ENCODE assay signal across 22 mouse cellular contexts in genomic region chr4:145215396-145215795, GRCm38 (mm10). TPM values are rescaled to one million over a fixed set of nuclear protein-coding genes. Genes with fewer than 3 reads are reported as not detected.
DNase-seq lines count a peak whose midpoint lies in the region; ATAC-seq lines count a peak whose summit lies in the region.
"Had no signal": no experiment of that assay in that cellular context is flagged by ENCODE, and none has a peak within 500 bp of the region (broad histone marks: within the 10 kb centered on the region; RNA-seq: fewer than 3 reads in every experiment).

No protein-coding gene starts in this region.

- no peak overlapping the region for H3K27ac ChIP-seq in kidney, embryonic 15.5 days
- H3K27ac ChIP-seq in midbrain, embryonic 15.5 days, result no peak overlapping the region
- H3K27ac ChIP-seq in midbrain, embryonic 10.5 days (replicated peaks), result no peak overlapping the region
- H3K27ac ChIP-seq: embryonic facial prominence, embryonic 15.5 days; forebrain, embryonic 15.5 days; heart, embryonic 15.5 days; left cerebral cortex, adult 2 months; midbrain, embryonic 12.5 days; neural tube, embryonic 13.5 days had no signal

- no peak overlapping the region for H3K9ac ChIP-seq in kidney, embryonic 15.5 days
- H3K9ac ChIP-seq in midbrain, embryonic 15.5 days, result no peak overlapping the region
- H3K9ac ChIP-seq: embryonic facial prominence, embryonic 15.5 days; forebrain, embryonic 15.5 days; heart, embryonic 15.5 days; hindbrain, embryonic 13.5 days; limb, embryonic 15.5 days; midbrain, embryonic 12.5 days; neural tube, embryonic 13.5 days had no signal

- no peaks in the 10 kb centered on the region for H3K9me3 ChIP-seq in kidney, embryonic 15.5 days (replicated peaks)
- no peaks in the 10 kb centered on the region for H3K9me3 ChIP-seq in midbrain, embryonic 15.5 days
- no peaks in the 10 kb centered on the region for H3K9me3 ChIP-seq in midbrain, embryonic 10.5 days (replicated peaks)
- H3K9me3 ChIP-seq: embryonic facial prominence, embryonic 15.5 days; forebrain, embryonic 15.5 days; heart, embryonic 15.5 days; hindbrain, embryonic 13.5 days; limb, embryonic 15.5 days; midbrain, embryonic 12.5 days; neural tube, embryonic 13.5 days had no signal

- no peak for ATAC-seq in kidney, embryonic 15.5 days (replicated peaks; ENCODE audit: low FRiP score)
- 0 out of 2 replicates have a peak, but pooled peaks have one; percentile 1 for ATAC-seq in midbrain, embryonic 15.5 days (replicated peaks)

- DNase-seq in kidney, adult 9 months, result peak; percentile 41
- no peak for DNase-seq in midbrain, embryonic 10.5 days (ENCODE audit: low spot score)
- DNase-seq in kidney, postnatal 36 days, result peak; percentile 30 to 37
- DNase-seq in layer of hippocampus, adult 11-12 months (ENCODE audit: low spot score), result no peak
- DNase-seq in left cerebral cortex, postnatal 14 days (ENCODE audit: low spot score in 2 of 2), result no peak
- DNase-seq: adrenal gland, postnatal 14 days; cerebellum, adult 8-10 months; gastrocnemius, postnatal 10 days; heart, postnatal 36 days; left cerebral cortex, postnatal 4 days; thymus, adult 18-20 months; thymus, postnatal 36 days had no signal

- no peak overlapping the region for H3K4me3 ChIP-seq in kidney, embryonic 15.5 days (replicated peaks)
- H3K4me3 ChIP-seq in midbrain, embryonic 15.5 days, result no peak overlapping the region
- no peak overlapping the region for H3K4me3 ChIP-seq in midbrain, embryonic 10.5 days
- H3K4me3 ChIP-seq: embryonic facial prominence, embryonic 15.5 days; forebrain, embryonic 15.5 days; heart, embryonic 15.5 days; hindbrain, embryonic 13.5 days; left cerebral cortex, adult 2 months; limb, embryonic 15.5 days; midbrain, embryonic 12.5 days; neural tube, embryonic 13.5 days had no signal

- H3K36me3 ChIP-seq in kidney, embryonic 15.5 days, result no peaks in the 10 kb centered on the region
- no peaks in the 10 kb centered on the region for H3K36me3 ChIP-seq in midbrain, embryonic 15.5 days (replicated peaks)
- H3K36me3 ChIP-seq in midbrain, embryonic 10.5 days, result no peaks in the 10 kb centered on the region
- H3K36me3 ChIP-seq: embryonic facial prominence, embryonic 15.5 days; forebrain, embryonic 15.5 days; heart, embryonic 15.5 days; hindbrain, embryonic 13.5 days; limb, embryonic 15.5 days; midbrain, embryonic 12.5 days; neural tube, embryonic 13.5 days had no signal

- no peaks in the 10 kb centered on the region for H3K27me3 ChIP-seq in kidney, embryonic 15.5 days
- H3K27me3 ChIP-seq in midbrain, embryonic 15.5 days (replicated peaks), result no peaks in the 10 kb centered on the region
- H3K27me3 ChIP-seq in midbrain, embryonic 10.5 days (ENCODE audit: low read depth, poor library complexity, severe bottlenecking), result no peaks in the 10 kb centered on the region
- H3K27me3 ChIP-seq: embryonic facial prominence, embryonic 15.5 days; forebrain, embryonic 15.5 days; heart, embryonic 15.5 days; hindbrain, embryonic 13.5 days; limb, embryonic 15.5 days; midbrain, embryonic 12.5 days; neural tube, embryonic 13.5 days had no signal

- no peak overlapping the region for H3K4me2 ChIP-seq in kidney, embryonic 15.5 days
- H3K4me2 ChIP-seq in midbrain, embryonic 15.5 days, result no peak overlapping the region
- H3K4me2 ChIP-seq: embryonic facial prominence, embryonic 15.5 days; forebrain, embryonic 15.5 days; heart, embryonic 15.5 days; hindbrain, embryonic 13.5 days; limb, embryonic 15.5 days; midbrain, embryonic 12.5 days; neural tube, embryonic 13.5 days had no signal

- peaks cover 5% of the 10 kb centered on the region for H3K4me1 ChIP-seq in kidney, embryonic 15.5 days
- peaks cover 14% of the 10 kb centered on the region; the same call in 1 of the 2 replicates for H3K4me1 ChIP-seq in midbrain, embryonic 15.5 days
- peaks cover 12% of the 10 kb centered on the region for H3K4me1 ChIP-seq in midbrain, embryonic 10.5 days
- H3K4me1 ChIP-seq: embryonic facial prominence, embryonic 15.5 days; forebrain, embryonic 15.5 days had no signal

- WGBS in kidney, embryonic 15.5 days, result 67% methylated on average over 2 of the region's 2 CpGs
- 80% methylated on average over 2 of the region's 2 CpGs for whole genome bisulfite sequencing in midbrain, embryonic 15.5 days
- WGBS in midbrain, embryonic 10.5 days, result 74% methylated on average over 2 of the region's 2 CpGs

- intact Hi-C loops in left cerebral cortex, postnatal 14 days (cut with DNase I), result no loop called here

RNA-seq across cellular contexts. Expression of gene Vps13d, which starts 20.6 kb away (rescaled TPM):
- 9.9 and 10.1 TPM in 2 replicates for polyA plus RNA-seq in kidney, embryonic 15.5 days (2015; fragmentation: Nextera tagmentation; extraction: Ambion mirVana)
- 9.6 and 11.1 TPM in 2 replicates for polyA plus RNA-seq in midbrain, embryonic 15.5 days (2015; fragmentation: Nextera tagmentation; extraction: Ambion mirVana)
- polyA plus RNA-seq in midbrain, embryonic 10.5 days (2016; fragmentation: Nextera tagmentation; extraction: Ambion mirVana), result 3.0 and 3.4 TPM in 2 replicates
- 10 to 100 TPM; 55.5 to 56.5 TPM for total RNA-seq in left cerebral cortex, postnatal 14 days (2021)

RNA-seq across cellular contexts. Expression of gene Tnfrsf1b, which starts 31.3 kb away (rescaled TPM):
- polyA plus RNA-seq in kidney, embryonic 15.5 days (2015; fragmentation: Nextera tagmentation; extraction: Ambion mirVana), result 3.2 and 3.5 TPM in 2 replicates
- 3.1 and 4.3 TPM in 2 replicates for polyA plus RNA-seq in midbrain, embryonic 15.5 days (2015; fragmentation: Nextera tagmentation; extraction: Ambion mirVana)
- 2.6 and 3.0 TPM in 2 replicates for polyA plus RNA-seq in midbrain, embryonic 10.5 days (2016; fragmentation: Nextera tagmentation; extraction: Ambion mirVana)
- total RNA-seq in left cerebral cortex, postnatal 14 days (2021), result 1 to 10 TPM; 2.8 to 3.1 TPM

Comparison
In these comparisons a context has a peak if more than half of its experiments do, and no peak if none do; other contexts are left out.
1. DNase-seq: peak in kidney, adult 9 months (single experiment) and kidney, postnatal 36 days (2 of 2); none in midbrain, embryonic 10.5 days (single experiment), layer of hippocampus, adult 11-12 months (single experiment) and left cerebral cortex, postnatal 14 days (0 of 2).